Mouse (Mus musculus) small intestine, adult 2 months (tissue): ENCODE data around the gene Tmem132d.

ENCODE experiments used
- CTCF ChIP-seq: fragments of 200-500 bp; IDR thresholded peaks from 2 replicates; pipeline ENCODE4 v1.5.1; 2012; ENCODE audit warnings: low read depth, mild to moderate bottlenecking, control low read depth, inconsistent platforms, low read length, moderate library complexity, mixed read lengths; ENCODE audit not compliant: insufficient replicate concordance, insufficient read length; ENCODE audit errors: extremely low read depth
- POLR2A ChIP-seq: fragments of 200-500 bp; IDR thresholded peaks from 2 replicates; pipeline ENCODE4 v1.6.1; 2012; ENCODE audit warnings: low read depth, mild to moderate bottlenecking, control low read depth, inconsistent platforms, low read length, moderate library complexity

GRCm38 (mm10) chr5:128407546-128407945, 25.3 kb downstream of the Tmem132d start:
- TF ChIP-seq CTCF (no peak), POLR2A (no peak)
